Mouse (Mus musculus): ENCODE measurements at regions not wholly inside any gene's neighbourhood (a gene's known extent, or its start where the extent isn't known, plus 50 kb on each side); places are given as distances from the start of the nearest gene placed in this dataset.

- TF ChIP-seq CTCF (IDR thresholded peaks at IDR 0.05; ENCODE audit: extremely low read depth, insufficient read depth, low read length), result no peak
- TF ChIP-seq POLR2A (IDR thresholded peaks at IDR 0.05; ENCODE audit: extremely low read depth, insufficient read depth, low read length), result no peak
Observed at GRCm38 (mm10) chr5:64579086-64579485, 224.1 kb upstream of the Klf3 start.
